Mouse (Mus musculus): ENCODE measurements around the gene Igsf9b.

The Igsf9b gene

GRCm38 (mm10) chr9:27289543-27290308, 9.3 kb upstream of the Igsf9b start:
- DNase-seq (ENCODE audit: low spot score in 2 of 2): no peak

- no peak for DNase-seq (ENCODE audit: low spot score in 2 of 2)
Measured at GRCm38 (mm10) chr9:27294380-27294779, 4.6 kb upstream of the Igsf9b start.

- DNase-seq (ENCODE audit: low spot score in 2 of 2): no peak
Measured at GRCm38 (mm10) chr9:27299286-27300187, 533 bp downstream of the Igsf9b start.

- no peak for DNase-seq (ENCODE audit: low spot score in 2 of 2)
Measured at GRCm38 (mm10) chr9:27300188-27300691, 1.2 kb downstream of the Igsf9b start.

GRCm38 (mm10) chr9:27300698-27301097, 1.7 kb downstream of the Igsf9b start:
- DNase-seq (ENCODE audit: low spot score in 2 of 2): no peak

- no peak for DNase-seq (ENCODE audit: low spot score in 2 of 2)
Measured at GRCm38 (mm10) chr9:27301486-27301885, 2.5 kb downstream of the Igsf9b start.

DNA sequence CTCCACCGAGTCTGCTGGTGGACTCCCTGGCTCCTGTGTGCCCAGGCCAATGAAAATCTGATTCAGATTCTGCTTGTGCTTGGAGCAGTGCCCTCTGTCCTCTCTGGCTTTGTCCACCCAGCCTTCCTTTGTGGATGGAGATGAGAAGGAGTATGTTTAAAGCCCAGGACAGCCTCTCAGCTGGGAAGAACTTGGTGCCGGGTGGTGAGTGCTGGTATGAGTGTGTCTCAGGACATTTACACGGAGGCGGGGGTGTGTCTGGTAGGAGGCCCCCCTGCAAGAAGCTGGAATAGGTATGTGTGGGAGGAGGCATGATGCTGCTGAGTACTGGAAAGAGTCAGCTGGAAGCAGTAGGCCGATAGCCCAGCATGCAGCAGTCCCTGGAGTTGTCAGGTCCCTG, 3.3 kb downstream of the Igsf9b start:
- no peak for DNase-seq (ENCODE audit: low spot score in 2 of 2)

- DNase-seq (ENCODE audit: low spot score in 2 of 2): no peak
Measured at GRCm38 (mm10) chr9:27303571-27304484, 4.8 kb downstream of the Igsf9b start.

GRCm38 (mm10) chr9:27304485-27305102, 5.6 kb downstream of the Igsf9b start:
- no peak for DNase-seq (ENCODE audit: low spot score in 2 of 2)

- DNase-seq (ENCODE audit: low spot score in 2 of 2): no peak
Measured at GRCm38 (mm10) chr9:27305502-27305901, 6.5 kb downstream of the Igsf9b start.

- DNase-seq (ENCODE audit: low spot score in 2 of 2): no peak
Measured at GRCm38 (mm10) chr9:27306642-27307041, 7.6 kb downstream of the Igsf9b start.

GRCm38 (mm10) chr9:27307265-27307664, 8.3 kb downstream of the Igsf9b start:
- no peak for DNase-seq (ENCODE audit: low spot score in 2 of 2)

- DNase-seq (ENCODE audit: low spot score in 2 of 2): no peak
Measured at GRCm38 (mm10) chr9:27308045-27308444, 9.0 kb downstream of the Igsf9b start.

DNA sequence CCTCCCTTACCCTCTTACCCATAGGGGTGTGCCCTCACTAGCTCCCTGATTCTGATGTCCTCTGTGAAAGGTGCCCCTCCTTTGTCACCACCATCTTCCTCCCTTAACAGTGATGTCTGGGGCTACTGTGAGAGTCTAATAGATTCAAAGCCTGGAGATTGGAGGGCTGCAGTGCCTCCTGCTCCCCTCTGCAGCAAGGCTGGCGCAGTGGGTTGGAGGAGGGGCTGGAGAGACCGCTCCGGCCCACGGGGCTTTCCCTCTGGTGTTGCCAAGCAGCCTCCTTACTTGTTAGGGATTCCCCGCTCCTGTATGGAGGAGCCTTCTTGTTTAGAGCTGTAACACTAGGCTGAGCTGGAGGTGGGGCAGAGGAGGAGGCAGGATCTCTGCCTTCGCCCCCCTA, 9.6 kb downstream of the Igsf9b start:
- DNase-seq (ENCODE audit: low spot score in 2 of 2): no peak

DNA sequence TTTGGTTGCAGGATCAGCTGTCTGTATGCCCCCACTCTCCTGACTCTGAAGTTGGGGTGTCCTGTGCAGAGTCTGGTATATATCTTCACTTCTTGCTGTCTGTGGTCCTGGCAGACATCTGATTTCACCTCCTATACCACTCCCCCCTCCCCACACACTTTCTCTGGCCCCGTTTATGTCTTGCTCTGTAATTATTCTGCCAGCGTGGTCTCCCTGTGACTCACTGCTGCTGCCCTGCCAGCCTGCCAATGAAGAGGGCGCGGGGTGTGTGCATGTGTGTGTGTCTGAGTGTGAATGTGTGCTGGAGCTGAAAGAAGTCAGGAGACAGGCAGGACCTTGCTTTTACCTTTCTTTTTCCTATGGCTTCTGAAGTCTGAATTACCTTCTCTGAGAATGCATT, 11.0 kb downstream of the Igsf9b start:
- DNase-seq (ENCODE audit: low spot score in 2 of 2): no peak

- DNase-seq (ENCODE audit: low spot score in 2 of 2): no peak
Measured at GRCm38 (mm10) chr9:27313427-27313826, 14.4 kb downstream of the Igsf9b start.

DNA sequence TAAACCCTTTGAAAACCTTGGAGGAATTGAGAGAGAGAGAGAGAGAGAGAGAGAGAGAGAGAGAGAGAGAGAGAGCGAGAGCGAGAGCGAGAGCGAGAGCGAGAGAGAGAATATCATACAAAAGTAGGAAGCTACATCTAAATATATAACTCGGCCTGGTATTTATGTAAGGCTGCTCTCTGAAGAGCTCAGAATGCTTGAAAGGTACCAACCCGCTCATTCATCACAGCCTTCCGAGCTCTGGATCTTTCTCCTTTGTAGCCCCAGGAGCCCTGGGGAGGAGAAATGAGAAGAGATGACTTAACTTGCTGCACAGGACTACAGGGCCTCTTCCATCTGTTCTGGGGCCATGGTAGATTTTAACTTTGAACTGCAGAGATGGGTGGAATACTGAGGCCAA, 22.3 kb downstream of the Igsf9b start:
- no peak for DNase-seq (ENCODE audit: low spot score in 2 of 2)

- DNase-seq (ENCODE audit: low spot score in 2 of 2): no peak
Measured at GRCm38 (mm10) chr9:27322277-27322676, 23.3 kb downstream of the Igsf9b start.

- DNase-seq (ENCODE audit: low spot score in 2 of 2): no peak
Measured at GRCm38 (mm10) chr9:27323412-27323811, 24.4 kb downstream of the Igsf9b start.

- DNase-seq (ENCODE audit: low spot score in 2 of 2): no peak
Measured at GRCm38 (mm10) chr9:27325920-27326319, 26.9 kb downstream of the Igsf9b start.

DNA sequence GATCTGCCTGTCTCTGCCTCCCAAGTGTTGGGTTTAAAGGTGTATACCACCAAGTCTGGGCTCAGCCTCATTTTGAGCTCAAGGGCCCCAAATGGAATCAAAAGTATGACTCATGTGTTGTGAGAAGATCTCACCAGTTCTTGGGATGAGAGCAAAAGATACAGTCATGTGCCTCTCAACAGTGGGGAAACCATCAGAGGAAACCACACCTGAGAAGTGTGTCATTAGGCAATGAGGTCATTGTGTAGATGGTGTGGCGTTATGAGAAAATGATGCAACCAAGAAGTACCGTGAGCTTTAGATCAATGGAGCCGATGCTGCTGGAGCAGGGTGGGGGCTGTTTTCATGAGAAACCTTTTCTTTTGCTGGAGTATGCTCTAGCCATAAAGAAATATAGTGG, 28.6 kb downstream of the Igsf9b start:
- no peak for DNase-seq (ENCODE audit: low spot score in 2 of 2)

Measured in spleen, postnatal 4 days (tissue).